Mouse (Mus musculus) heart, embryonic 13.5 days (tissue): ENCODE measurements around the gene Rpp25. TPM values are rescaled to one million over a fixed set of nuclear protein-coding genes. Genes with fewer than 3 reads are reported as not detected.
A peak's percentile ranks its signal among the peaks of the same experiment; 100 is the strongest.

ENCODE experiments used
- ATAC-seq: fragments of 200-750 bp; cut with Nextera tagmentation; 2 replicates; pipeline ENCODE4 v1.8.0; 2017; ENCODE audit warnings: moderate TSS enrichment; ENCODE audit not compliant: insufficient number of reproducible peaks, low FRiP score, low TSS enrichment; ENCODE audit errors: extremely low read depth
- H3K27ac ChIP-seq: fragments of 300-500 bp; sonication (generic); replicated peaks from 2 replicates; pipeline ENCODE4 v1.5.1; 2015; ENCODE audit warnings: moderate library complexity, mild to moderate bottlenecking, inconsistent platforms
- H3K27me3 ChIP-seq: fragments of 300-500 bp; sonication (generic); replicated peaks from 2 replicates; pipeline ENCODE4 v1.6.1; 2015; ENCODE audit warnings: mild to moderate bottlenecking, inconsistent platforms
- H3K36me3 ChIP-seq: fragments of 300-500 bp; sonication (generic); 2 replicates; pipeline ENCODE4 v1.6.1; 2015; ENCODE audit warnings: mild to moderate bottlenecking, inconsistent platforms
- H3K4me1 ChIP-seq: fragments of 300-500 bp; sonication (generic); 2 replicates; pipeline ENCODE4 v1.6.1; 2015; ENCODE audit warnings: inconsistent platforms
- H3K4me2 ChIP-seq: fragments of 300-500 bp; sonication (generic); 2 replicates; pipeline ENCODE4 v1.6.1; 2015; ENCODE audit warnings: inconsistent platforms, mild to moderate bottlenecking, moderate library complexity
- H3K4me3 ChIP-seq: fragments of 300-500 bp; sonication (generic); 2 replicates; pipeline ENCODE4 v1.5.1; 2015; ENCODE audit warnings: moderate library complexity, mild to moderate bottlenecking, inconsistent platforms
- H3K9ac ChIP-seq: fragments of 300-500 bp; sonication (generic); 2 replicates; pipeline ENCODE4 v1.6.1; 2015; ENCODE audit warnings: inconsistent platforms, mild to moderate bottlenecking, moderate library complexity
- H3K9me3 ChIP-seq: fragments of 300-500 bp; sonication (generic); 2 replicates; pipeline ENCODE4 v1.6.1; 2016; ENCODE audit warnings: inconsistent platforms
- WGBS: fragments of 180-500 bp; shearing (Covaris S2); methylation state at CpG from one replicate; pipeline ENCODE4 v1.1.7; 2015; ENCODE audit warnings: mixed read lengths; 5-methylcytosine and 5-hydroxymethylcytosine counted together
- polyA plus RNA-seq: library from polyadenylated mRNA; unstranded; fragments of >200 nt; fragmentation: Nextera tagmentation; extraction: Ambion mirVana; gene quantifications from 2 replicates; pipeline ENCODE4 v1.2.1, GENCODE M21; 2015

Rpp25 gene
- 12.2 and 13.5 TPM in 2 replicates for polyA plus RNA-seq

DNA sequence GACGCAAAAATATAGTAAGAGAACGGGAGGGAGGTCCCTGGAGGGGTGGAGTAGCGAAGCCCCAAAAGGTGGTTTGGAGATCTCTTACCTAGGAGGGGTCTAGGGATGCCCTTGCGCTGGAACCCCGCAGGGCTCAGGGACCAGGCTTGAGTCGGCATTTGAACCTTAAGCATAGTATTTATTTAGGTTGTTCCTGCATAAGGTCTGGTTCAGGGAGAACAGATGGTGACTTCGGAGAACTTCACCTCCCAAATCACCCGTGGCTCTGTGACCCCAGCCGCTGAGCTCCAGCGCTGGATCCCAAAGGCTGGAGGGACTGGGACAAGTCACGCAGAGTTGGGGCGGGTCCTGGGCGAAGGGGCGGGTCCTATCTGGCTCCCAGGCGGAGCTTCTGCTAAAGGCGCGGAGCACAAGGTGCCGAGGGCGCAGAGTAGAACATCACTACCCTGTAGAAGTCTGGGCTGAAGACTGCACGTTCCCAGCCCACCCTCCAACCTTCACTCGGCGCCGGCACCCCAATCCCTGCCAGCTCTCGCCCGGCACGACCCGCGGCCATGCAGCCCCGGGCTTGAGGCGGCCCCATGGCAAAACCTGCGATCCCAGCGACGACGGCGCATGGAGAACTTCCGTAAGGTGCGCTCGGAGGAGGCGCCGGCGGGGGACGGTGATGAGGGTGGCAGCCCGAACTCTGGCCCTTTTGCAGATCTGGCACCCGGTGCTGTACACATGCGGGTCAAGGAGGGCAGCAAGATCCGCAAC, at the start of gene Rpp25:
TSS of gene Rpp25 (plus strand) at position 405 of the 759 bp plus-strand sequence.
- Histone ChIP-seq H3K27ac (peak within 1 kb of the TSS; percentile 82), H3K4me1 (peaks cover 58% of the 10 kb centered on the region), H3K36me3 (no peaks in the 10 kb centered on the region), H3K9me3 (no peaks in the 10 kb centered on the region), H3K4me2 (peak within 1 kb of the TSS; percentile 97), H3K4me3 (peak within 1 kb of the TSS; percentile 56), H3K9ac (peak within 1 kb of the TSS; percentile 76), H3K27me3 (peaks cover 61% of the 10 kb centered on the region)
- under 1% methylated on average over 46 of the region's 46 CpGs for WGBS
- ATAC-seq, result no peak; the same call in 1 of the 2 replicates

DNA sequence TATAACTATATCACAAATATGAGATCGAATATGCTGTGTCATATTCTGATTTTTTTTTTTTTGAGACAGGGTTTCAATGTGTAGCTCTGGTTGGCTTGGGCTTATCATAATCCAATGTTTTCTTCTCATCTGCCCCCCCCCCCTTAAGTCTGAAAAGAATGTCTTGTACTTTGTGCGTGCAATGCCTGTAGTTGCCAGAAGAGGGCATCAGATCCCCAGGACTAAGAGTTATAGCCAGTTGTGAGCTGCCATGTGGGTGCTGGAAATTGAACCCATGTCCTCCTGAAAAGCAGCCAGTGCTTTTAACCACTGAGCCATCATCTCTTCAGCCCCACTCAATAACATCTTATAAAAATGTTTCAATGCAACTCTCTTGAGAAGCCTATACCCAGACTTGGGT, 44.1 kb upstream of the Rpp25 start:
- Histone ChIP-seq H3K36me3 (no peaks in the 10 kb centered on the region), H3K27ac (no peak overlapping the region), H3K4me3 (no peak overlapping the region), H3K27me3 (no peaks in the 10 kb centered on the region), H3K9ac (no peak overlapping the region), H3K9me3 (no peaks in the 10 kb centered on the region), H3K4me1 (no peaks in the 10 kb centered on the region), H3K4me2 (no peak overlapping the region)
- 80% methylated on average over 2 of the region's 2 CpGs for WGBS
- no peak for ATAC-seq

DNA sequence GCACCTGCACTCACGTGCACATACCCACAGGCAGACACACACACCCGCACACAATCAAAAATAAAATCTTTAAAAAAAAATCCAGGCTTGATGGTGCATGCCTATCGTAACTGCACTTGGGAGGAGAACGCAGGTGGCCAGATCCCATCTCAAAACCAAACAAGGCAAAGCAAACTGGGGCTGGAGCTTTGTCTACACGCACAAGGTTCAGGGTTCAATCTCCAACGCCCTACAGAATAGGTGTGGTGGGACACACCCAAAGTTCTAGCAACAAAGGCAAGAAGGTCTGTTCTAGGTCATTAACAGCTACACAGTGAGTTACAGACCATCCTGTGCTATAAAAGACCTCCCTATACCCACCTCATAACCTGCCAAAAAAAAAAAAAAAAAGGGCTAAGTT, 41.0 kb upstream of the Rpp25 start:
- Histone ChIP-seq H3K9me3 (no peaks in the 10 kb centered on the region), H3K27me3 (0 out of 2 replicates have a peak, but pooled peaks cover 4% of the 10 kb centered on the region), H3K4me1 (peaks cover 16% of the 10 kb centered on the region), H3K4me3 (no peak overlapping the region), H3K36me3 (no peaks in the 10 kb centered on the region), H3K9ac (no peak overlapping the region), H3K4me2 (no peak overlapping the region), H3K27ac (no peak overlapping the region)
- 81% methylated on average over 6 of the region's 6 CpGs for WGBS
- ATAC-seq, result no peak

DNA sequence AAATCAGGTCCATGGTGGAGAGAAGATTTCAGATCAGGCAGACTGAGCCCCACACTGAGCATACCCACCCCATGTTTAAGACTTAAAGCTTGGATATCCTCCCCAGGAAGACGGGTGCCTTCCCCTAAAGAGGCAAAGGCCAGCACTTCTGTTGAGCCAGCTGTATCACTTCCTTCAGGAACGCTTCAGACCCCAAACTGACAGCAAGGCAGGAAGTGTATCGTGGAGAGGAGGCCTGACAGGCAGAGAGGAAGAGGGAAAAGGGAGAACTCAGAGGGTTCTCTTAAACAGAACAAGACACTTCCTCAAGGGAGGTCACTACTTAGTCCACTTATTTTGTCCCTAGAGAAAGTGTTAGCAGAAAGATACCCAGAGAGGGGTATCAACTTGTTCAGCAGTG, 37.7 kb upstream of the Rpp25 start:
- no peak overlapping the region for H3K9ac ChIP-seq
- H3K27ac ChIP-seq, result no peak overlapping the region
- no peaks in the 10 kb centered on the region for H3K36me3 ChIP-seq
- H3K4me2 ChIP-seq, result 0 out of 2 replicates have a peak overlapping the region, but pooled peaks have one; percentile 94
- H3K27me3 ChIP-seq, result 0 out of 2 replicates have a peak, but pooled peaks cover 4% of the 10 kb centered on the region
- no peak for ATAC-seq
- no peaks in the 10 kb centered on the region for H3K9me3 ChIP-seq
- no peak overlapping the region for H3K4me3 ChIP-seq
- WGBS, result 41% methylated on average over 3 of the region's 3 CpGs
- H3K4me1 ChIP-seq, result peaks cover 19% of the 10 kb centered on the region

DNA sequence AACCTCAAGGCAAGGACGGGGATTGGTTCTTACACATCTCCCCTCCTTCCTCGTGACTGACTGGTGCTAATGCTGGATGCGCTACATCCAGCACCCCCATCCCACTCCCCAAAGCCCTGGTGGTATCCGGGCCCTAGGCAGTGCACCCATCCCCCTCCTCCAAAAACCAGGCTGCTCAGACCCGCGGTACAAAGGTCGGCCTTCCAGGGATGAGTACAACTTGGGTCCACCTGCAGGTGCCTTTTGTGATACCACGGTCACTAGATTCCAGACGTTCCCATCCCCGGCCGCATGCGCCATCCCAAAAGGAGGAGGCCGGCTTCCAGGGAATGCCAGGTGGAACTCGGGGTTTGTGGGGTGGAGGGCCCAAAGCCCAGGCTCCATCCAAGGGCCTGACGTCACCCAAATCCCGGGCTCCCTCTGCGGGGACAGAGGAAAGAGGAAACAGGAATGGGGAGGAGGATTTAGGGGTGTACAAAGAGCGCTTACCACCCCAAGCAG, 36.5 kb upstream of the Rpp25 start:
- no peak; the same call in 1 of the 2 replicates for ATAC-seq
- H3K27ac ChIP-seq, result no peak overlapping the region

DNA sequence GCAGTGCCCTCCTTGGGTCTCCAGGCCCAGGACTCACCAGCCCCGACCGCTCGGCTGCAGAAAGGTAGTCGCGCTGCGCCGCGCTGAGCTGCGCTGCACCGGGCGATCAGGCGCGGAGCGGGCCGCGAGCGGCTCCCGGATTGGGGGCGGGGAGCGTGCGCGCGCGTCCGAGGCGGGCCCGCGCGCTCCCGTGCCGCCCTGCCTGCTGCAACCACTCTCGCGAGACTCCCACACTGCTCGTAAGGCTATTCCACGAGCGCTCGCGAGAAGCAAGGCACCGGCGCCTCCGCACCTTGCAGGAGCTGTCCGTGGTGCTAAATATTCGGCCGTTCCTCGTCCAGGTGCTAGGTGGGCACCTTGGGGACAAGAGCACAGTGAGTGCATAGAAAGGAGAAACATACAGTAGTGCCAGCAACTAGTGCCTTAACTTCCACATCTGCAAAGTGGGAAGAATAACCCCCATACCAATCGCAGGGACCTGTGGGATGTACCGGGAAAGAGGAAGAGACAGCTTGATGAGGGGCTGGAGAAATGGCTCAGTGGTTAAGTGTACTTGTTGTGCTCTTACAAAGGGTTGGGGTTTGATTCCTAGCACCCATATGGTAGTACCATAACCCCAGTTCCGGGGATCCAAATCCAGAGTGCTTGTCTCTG, 35.8 kb upstream of the Rpp25 start, which contains the start of gene Scamp5:
TSS of gene Scamp5 (minus strand) at position 165 of the 654 bp plus-strand sequence.
- no peaks in the 10 kb centered on the region for H3K36me3 ChIP-seq
- H3K9me3 ChIP-seq, result no peaks in the 10 kb centered on the region
- peak; percentile 61; the same call in 1 of the 2 replicates for ATAC-seq
- 0 out of 2 replicates have a peak, but pooled peaks cover 4% of the 10 kb centered on the region for H3K27me3 ChIP-seq
- H3K4me1 ChIP-seq, result peaks cover 19% of the 10 kb centered on the region
- H3K27ac ChIP-seq, result no peak within 1 kb of the TSS
- H3K4me2 ChIP-seq, result peak within 1 kb of the TSS; percentile 94
- H3K9ac ChIP-seq, result peak within 1 kb of the TSS; percentile 89
- H3K4me3 ChIP-seq, result peak within 1 kb of the TSS; percentile 77
- 2% methylated on average over 48 of the region's 48 CpGs for WGBS

More for the DNA sequence above, 36.5 kb upstream of the Rpp25 start:
- H3K4me3 ChIP-seq, result peak overlapping the region; percentile 77
- H3K36me3 ChIP-seq, result no peaks in the 10 kb centered on the region
- 2% methylated on average over 18 of the region's 18 CpGs for WGBS
- no peaks in the 10 kb centered on the region for H3K9me3 ChIP-seq
- peak overlapping the region; percentile 94 for H3K4me2 ChIP-seq
- peaks cover 19% of the 10 kb centered on the region for H3K4me1 ChIP-seq
- peak overlapping the region; percentile 89 for H3K9ac ChIP-seq
- H3K27me3 ChIP-seq, result 0 out of 2 replicates have a peak, but pooled peaks cover 4% of the 10 kb centered on the region

DNA sequence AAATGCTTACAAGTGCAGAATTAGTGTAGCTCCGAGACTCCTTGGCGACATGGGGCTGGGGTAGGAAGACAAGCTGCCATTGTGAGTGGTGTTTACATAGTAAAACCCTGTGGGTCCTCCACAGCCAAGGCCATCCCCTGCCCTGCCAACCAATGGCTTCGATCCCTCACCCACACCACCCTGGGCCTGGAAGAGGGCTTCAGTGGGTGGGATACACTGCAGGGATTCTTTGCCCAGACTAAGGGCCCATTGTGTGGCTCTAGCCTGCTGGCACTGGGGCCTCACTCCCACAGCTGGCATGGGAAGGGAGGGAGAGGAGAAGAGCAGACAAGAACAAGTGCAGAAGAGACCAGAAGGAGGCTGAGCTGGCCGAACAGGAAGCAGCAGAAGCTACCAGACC, 34.9 kb upstream of the Rpp25 start:
- Histone ChIP-seq H3K4me3 (no peak overlapping the region), H3K9me3 (no peaks in the 10 kb centered on the region), H3K4me1 (peaks cover 19% of the 10 kb centered on the region), H3K4me2 (no peak overlapping the region), H3K36me3 (no peaks in the 10 kb centered on the region), H3K27ac (no peak overlapping the region), H3K9ac (no peak overlapping the region), H3K27me3 (0 out of 2 replicates have a peak, but pooled peaks cover 4% of the 10 kb centered on the region)
- no peak for ATAC-seq
- WGBS, result 73% methylated on average over 4 of the region's 4 CpGs

DNA sequence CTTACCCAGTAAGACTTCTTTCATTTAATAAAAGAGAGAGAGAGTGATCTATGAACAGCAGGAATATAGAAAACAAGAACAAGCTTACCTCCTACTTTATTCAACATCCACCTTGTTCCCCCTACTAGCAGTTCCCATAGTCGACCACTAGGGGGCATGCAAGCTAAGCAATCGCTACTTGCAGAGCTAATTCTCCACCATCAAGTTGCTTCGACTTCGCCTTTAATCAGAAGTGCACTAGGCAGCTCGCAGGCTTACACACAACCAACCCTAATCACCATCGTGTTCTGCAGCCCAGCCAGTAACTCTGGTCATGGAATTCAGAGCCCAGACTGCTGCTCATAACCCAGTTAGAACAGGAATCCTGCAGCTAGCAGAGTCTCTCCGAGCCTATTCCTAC, 18.1 kb upstream of the Rpp25 start:
- no peak for ATAC-seq
- WGBS, result 13% methylated on average over 7 of the region's 7 CpGs
- no peaks in the 10 kb centered on the region for H3K36me3 ChIP-seq
- peaks cover 14% of the 10 kb centered on the region; the same call in 1 of the 2 replicates for H3K27me3 ChIP-seq
- H3K4me2 ChIP-seq, result peak overlapping the region; percentile 28; the same call in 1 of the 2 replicates
- H3K4me1 ChIP-seq, result peaks cover 5% of the 10 kb centered on the region; the same call in 1 of the 2 replicates
- H3K4me3 ChIP-seq, result no peak overlapping the region
- H3K9ac ChIP-seq, result peak overlapping the region; percentile 64; the same call in 1 of the 2 replicates
- H3K27ac ChIP-seq, result no peak overlapping the region
- H3K9me3 ChIP-seq, result peaks cover 5% of the 10 kb centered on the region; the same call in 1 of the 2 replicates

DNA sequence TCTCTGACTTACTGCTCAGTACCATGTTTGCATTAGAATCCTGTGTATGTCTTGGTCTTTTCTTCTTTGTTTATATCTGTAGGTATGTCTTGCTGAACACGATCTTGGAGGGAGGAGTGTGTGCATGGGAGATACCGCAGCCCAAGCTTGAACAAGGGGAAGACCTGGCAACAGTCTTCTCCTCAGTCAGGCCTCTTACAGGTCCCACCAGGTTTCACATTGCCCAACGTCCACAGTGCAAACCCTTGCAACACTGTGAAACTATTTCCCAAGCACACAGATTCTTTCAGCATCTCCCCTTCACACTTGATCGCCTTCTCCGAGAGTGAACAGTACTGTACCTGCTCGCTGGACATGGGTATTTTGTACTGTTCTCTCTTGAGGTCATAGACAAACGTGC, 16.0 kb upstream of the Rpp25 start:
- H3K4me3 ChIP-seq, result no peak overlapping the region
- no peak overlapping the region for H3K9ac ChIP-seq
- H3K9me3 ChIP-seq, result peaks cover 5% of the 10 kb centered on the region; the same call in 1 of the 2 replicates
- H3K27me3 ChIP-seq, result peaks cover 11% of the 10 kb centered on the region; the same call in 1 of the 2 replicates
- H3K27ac ChIP-seq, result no peak overlapping the region
- no peak for ATAC-seq
- no peaks in the 10 kb centered on the region for H3K36me3 ChIP-seq
- WGBS, result 69% methylated on average over 7 of the region's 7 CpGs
- peaks cover 5% of the 10 kb centered on the region; the same call in 1 of the 2 replicates for H3K4me1 ChIP-seq
- H3K4me2 ChIP-seq, result no peak overlapping the region

DNA sequence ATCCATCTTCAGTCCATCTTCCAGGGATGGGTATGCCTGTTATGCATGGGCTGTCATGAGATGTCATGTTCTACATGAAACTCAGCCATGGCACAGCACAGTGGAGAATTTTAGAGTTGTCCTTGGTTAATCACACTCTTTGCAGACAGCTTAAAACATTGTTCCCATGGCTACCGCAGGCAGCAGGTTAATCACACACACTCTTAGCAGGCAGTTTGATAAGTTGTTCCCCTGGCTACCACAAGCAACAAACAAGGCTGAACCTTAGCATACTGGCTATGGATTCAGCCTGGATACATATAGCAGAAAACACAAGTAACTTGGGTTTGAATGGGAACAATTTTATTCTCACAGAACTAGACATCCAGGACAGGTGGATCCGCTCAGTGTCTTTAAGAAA, 10.3 kb upstream of the Rpp25 start:
- ATAC-seq, result no peak
- Histone ChIP-seq H3K27ac (no peak overlapping the region), H3K36me3 (no peaks in the 10 kb centered on the region), H3K4me2 (no peak overlapping the region), H3K4me3 (no peak overlapping the region), H3K9ac (no peak overlapping the region), H3K27me3 (peaks cover 12% of the 10 kb centered on the region; the same call in 1 of the 2 replicates), H3K4me1 (peaks cover 6% of the 10 kb centered on the region; the same call in 1 of the 2 replicates), H3K9me3 (peaks cover 5% of the 10 kb centered on the region; the same call in 1 of the 2 replicates)
- 71% methylated on average over 2 of the region's 2 CpGs for WGBS

DNA sequence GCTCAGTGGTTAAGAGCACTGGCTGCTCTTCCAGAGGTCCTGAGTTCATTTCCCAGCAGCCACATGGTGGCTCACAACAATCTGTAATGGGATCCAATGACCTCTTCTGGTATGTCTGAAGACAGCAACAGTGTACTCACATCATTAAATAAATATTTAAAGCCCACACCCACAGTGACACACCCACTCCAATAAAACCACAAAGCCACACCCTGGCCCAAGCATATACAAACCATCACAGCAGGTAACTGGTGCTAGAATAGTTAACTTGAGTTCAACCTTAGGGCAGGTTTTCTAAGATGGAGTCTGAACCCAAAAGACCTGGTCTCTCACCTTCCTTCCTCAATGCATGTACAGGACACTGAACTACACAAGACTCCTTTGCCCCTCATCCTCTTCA, 8.9 kb upstream of the Rpp25 start:
- no peak overlapping the region for H3K27ac ChIP-seq
- peaks cover 6% of the 10 kb centered on the region; the same call in 1 of the 2 replicates for H3K4me1 ChIP-seq
- H3K4me2 ChIP-seq, result no peak overlapping the region
- peaks cover 5% of the 10 kb centered on the region; the same call in 1 of the 2 replicates for H3K9me3 ChIP-seq
- peaks cover 24% of the 10 kb centered on the region for H3K27me3 ChIP-seq
- no peak overlapping the region for H3K9ac ChIP-seq
- no peak overlapping the region for H3K4me3 ChIP-seq
- no peak for ATAC-seq
- H3K36me3 ChIP-seq, result no peaks in the 10 kb centered on the region
